Mouse (Mus musculus) central nervous system, embryonic 11.5 days (tissue): ENCODE results near the gene Btbd35f6. TPM values are rescaled to one million over a fixed set of nuclear protein-coding genes. Genes with fewer than 3 reads are reported as not detected.

Experiments used
- polyA plus RNA-seq: library from polyadenylated mRNA; depleted of rRNA; stranded (reverse); fragments of >200 nt; gene quantifications from 2 replicates; pipeline ENCODE4 v1.2.3, GENCODE M21; 2012; rRNA removed

Gene Btbd35f6
- not detected in 2 replicates for polyA plus RNA-seq

GRCm38 (mm10) chrX:33956440-33956839, at the start of gene Btbd35f6:
Gene Btbd35f6, minus strand, starts transcription at chrX:33956540.

DNA sequence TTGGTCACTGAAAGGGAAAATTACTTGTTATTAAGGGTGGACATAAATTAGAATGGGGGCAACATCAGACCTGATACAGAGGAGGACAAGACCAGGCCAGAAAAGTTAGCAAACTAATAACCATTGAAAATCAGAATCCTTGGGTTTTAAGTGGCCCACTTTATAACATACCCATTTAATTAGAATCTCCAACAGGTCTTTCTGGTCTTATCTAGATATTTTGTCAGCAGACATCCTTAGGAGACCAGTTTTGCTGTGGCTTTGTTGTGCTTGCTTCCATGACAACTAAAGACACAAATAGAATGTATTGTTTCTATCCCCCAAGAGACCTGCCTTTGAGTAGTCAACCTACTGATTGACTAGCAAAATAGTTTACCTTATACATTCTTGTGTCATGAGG, 30.4 kb upstream of the Btbd35f6 start, which contains the start of gene Gm21870:
Gene Gm21870, minus strand, starts transcription at position 101 of the 400 bp plus-strand sequence.

Other genes with a start within 250 kb of the Btbd35f6 start
- gene Gm21870, start 30.3 kb upstream of the Btbd35f6 start, polyA plus RNA-seq = not detected in 2 replicates
- gene Btbd35f9, start 205.0 kb upstream of the Btbd35f6 start, polyA plus RNA-seq = not detected in 2 replicates